Mouse (Mus musculus) stomach, embryonic 15.5 days (tissue): Measurements from ENCODE around the gene Fmod. TPM values are rescaled to one million over a fixed set of nuclear protein-coding genes. Genes with fewer than 3 reads are reported as not detected.

Source experiments
- ATAC-seq: fragments of 200-750 bp; cut with Nextera tagmentation; 2 replicates; pipeline ENCODE4 v1.8.0; 2017; ENCODE audit warnings: low read depth, moderate number of reproducible peaks, moderate TSS enrichment; ENCODE audit not compliant: insufficient read depth, low FRiP score
- H3K27ac ChIP-seq: fragments of 300-500 bp; sonication (generic); 2 replicates; pipeline ENCODE4 v1.5.1; 2015; ENCODE audit warnings: mild to moderate bottlenecking, inconsistent platforms
- H3K27me3 ChIP-seq: fragments of 300-500 bp; sonication (generic); replicated peaks from 2 replicates; pipeline ENCODE4 v1.6.1; 2015; ENCODE audit warnings: inconsistent platforms
- H3K36me3 ChIP-seq: fragments of 300-500 bp; sonication (generic); 2 replicates; pipeline ENCODE4 v1.6.1; 2015; ENCODE audit warnings: inconsistent platforms
- H3K4me1 ChIP-seq: fragments of 300-500 bp; sonication (generic); 2 replicates; pipeline ENCODE4 v1.6.1; 2015; ENCODE audit warnings: inconsistent platforms
- H3K4me2 ChIP-seq: fragments of 300-500 bp; sonication (generic); 2 replicates; pipeline ENCODE4 v1.6.1; 2015; ENCODE audit warnings: mild to moderate bottlenecking, inconsistent platforms
- H3K4me3 ChIP-seq: fragments of 300-500 bp; sonication (generic); replicated peaks from 2 replicates; pipeline ENCODE4 v1.5.1; 2015; ENCODE audit warnings: inconsistent platforms
- H3K9ac ChIP-seq: fragments of 300-500 bp; sonication (generic); 2 replicates; pipeline ENCODE4 v1.6.1; 2015; ENCODE audit warnings: inconsistent platforms
- H3K9me3 ChIP-seq: fragments of 300-500 bp; sonication (generic); 2 replicates; pipeline ENCODE4 v1.6.1; 2016; ENCODE audit warnings: inconsistent platforms
- WGBS: fragments of 180-500 bp; shearing (Covaris S2); methylation state at CpG from one replicate; pipeline ENCODE4 v1.1.7; 2015; 5-methylcytosine and 5-hydroxymethylcytosine counted together
- polyA plus RNA-seq: library from polyadenylated mRNA; unstranded; fragments of >200 nt; fragmentation: Nextera tagmentation; extraction: Ambion mirVana; gene quantifications from 2 replicates; pipeline ENCODE4 v1.2.1, GENCODE M21; 2015

Gene Fmod
- polyA plus RNA-seq, 1 experiment from 2014 or later: 11.1 TPM

GRCm38 (mm10) chr1:134078802-134079476 is 41.9 kb downstream of the Fmod start, which contains the start of gene Btg2:
TSS of gene Btg2 (minus strand) at chr1:134079120.
- Histone ChIP-seq H3K36me3 (peaks cover 2% of the 10 kb centered on the region; the same call in 1 of the 2 replicates), H3K4me2 (peak within 1 kb of the TSS; percentile 71), H3K27ac (peak within 1 kb of the TSS; percentile 88), H3K9me3 (no peaks in the 10 kb centered on the region), H3K9ac (peak within 1 kb of the TSS; percentile 76), H3K4me1 (peaks cover 29% of the 10 kb centered on the region), H3K4me3 (peak within 1 kb of the TSS; percentile 78), H3K27me3 (no peaks in the 10 kb centered on the region)
- ATAC-seq: peak; percentile 95
- under 1% methylated on average over 62 of the region's 62 CpGs for WGBS

GRCm38 (mm10) chr1:134079477-134080163 is 42.6 kb downstream of the Fmod start:
- Histone ChIP-seq H3K27ac (peak overlapping the region; percentile 88), H3K4me1 (peaks cover 25% of the 10 kb centered on the region), H3K4me3 (peak overlapping the region; percentile 78), H3K4me2 (peak overlapping the region; percentile 71), H3K27me3 (no peaks in the 10 kb centered on the region), H3K9ac (peak overlapping the region; percentile 8; the same call in 1 of the 2 replicates), H3K9me3 (no peaks in the 10 kb centered on the region), H3K36me3 (peaks cover 2% of the 10 kb centered on the region; the same call in 1 of the 2 replicates)
- no peak for ATAC-seq
- 4% methylated on average over 9 of the region's 9 CpGs for WGBS

- H3K27me3 ChIP-seq: no peaks in the 10 kb centered on the region
- H3K4me2 ChIP-seq: no peak overlapping the region
- peaks cover 20% of the 10 kb centered on the region for H3K4me1 ChIP-seq
- WGBS: 77% methylated on average over 4 of the region's 4 CpGs
- H3K4me3 ChIP-seq: no peak overlapping the region
- H3K36me3 ChIP-seq: peaks cover 2% of the 10 kb centered on the region; the same call in 1 of the 2 replicates
- H3K27ac ChIP-seq: peak overlapping the region; percentile 88
- H3K9ac ChIP-seq: no peak overlapping the region
- H3K9me3 ChIP-seq: no peaks in the 10 kb centered on the region
- no peak for ATAC-seq
These were observed 43.4 kb downstream of the Fmod start for GRCm38 (mm10) chr1:134080406-134080805.

- Histone ChIP-seq H3K9me3 (no peaks in the 10 kb centered on the region), H3K27ac (no peak overlapping the region), H3K9ac (no peak overlapping the region), H3K4me3 (no peak overlapping the region), H3K27me3 (no peaks in the 10 kb centered on the region), H3K4me2 (no peak overlapping the region), H3K36me3 (no peaks in the 10 kb centered on the region), H3K4me1 (peaks cover 20% of the 10 kb centered on the region)
- ATAC-seq: no peak
- WGBS: 78% methylated on average over 5 of the region's 5 CpGs
These were observed 43.9 kb downstream of the Fmod start for GRCm38 (mm10) chr1:134080881-134081450.

GRCm38 (mm10) chr1:134082987-134083516 is 46.0 kb downstream of the Fmod start:
- Histone ChIP-seq H3K9ac (no peak overlapping the region), H3K36me3 (no peaks in the 10 kb centered on the region), H3K4me3 (no peak overlapping the region), H3K4me1 (peaks cover 9% of the 10 kb centered on the region), H3K27ac (peak overlapping the region; percentile 42), H3K27me3 (no peaks in the 10 kb centered on the region), H3K4me2 (no peak overlapping the region), H3K9me3 (no peaks in the 10 kb centered on the region)
- 48% methylated on average over 11 of the region's 11 CpGs for WGBS
- ATAC-seq: 0 out of 2 replicates have a peak, but pooled peaks have one; percentile 8

- WGBS: 76% methylated on average over 8 of the region's 8 CpGs
- H3K27ac ChIP-seq: no peak overlapping the region
- no peaks in the 10 kb centered on the region for H3K9me3 ChIP-seq
- no peak overlapping the region for H3K4me2 ChIP-seq
- no peaks in the 10 kb centered on the region for H3K36me3 ChIP-seq
- no peak overlapping the region for H3K4me3 ChIP-seq
- H3K27me3 ChIP-seq: no peaks in the 10 kb centered on the region
- H3K9ac ChIP-seq: no peak overlapping the region
- peaks cover 9% of the 10 kb centered on the region for H3K4me1 ChIP-seq
- no peak for ATAC-seq
These were observed 46.6 kb downstream of the Fmod start for GRCm38 (mm10) chr1:134083676-134084075.

GRCm38 (mm10) chr1:134084128-134084527 is 47.1 kb downstream of the Fmod start:
- no peak for ATAC-seq
- Histone ChIP-seq H3K4me3 (no peak overlapping the region), H3K36me3 (no peaks in the 10 kb centered on the region), H3K4me2 (no peak overlapping the region), H3K4me1 (peaks cover 9% of the 10 kb centered on the region), H3K9ac (no peak overlapping the region), H3K9me3 (no peaks in the 10 kb centered on the region), H3K27me3 (no peaks in the 10 kb centered on the region), H3K27ac (no peak overlapping the region)
- 77% methylated on average over 3 of the region's 3 CpGs for WGBS

GRCm38 (mm10) chr1:134086017-134086416 is 49.0 kb downstream of the Fmod start:
- no peaks in the 10 kb centered on the region for H3K36me3 ChIP-seq
- no peak for ATAC-seq
- peaks cover 9% of the 10 kb centered on the region for H3K4me1 ChIP-seq
- H3K27ac ChIP-seq: no peak overlapping the region
- no peaks in the 10 kb centered on the region for H3K27me3 ChIP-seq
- no peaks in the 10 kb centered on the region for H3K9me3 ChIP-seq
- 30% methylated on average over 3 of the region's 3 CpGs for WGBS
- no peak overlapping the region for H3K4me3 ChIP-seq
- no peak overlapping the region for H3K4me2 ChIP-seq
- no peak overlapping the region for H3K9ac ChIP-seq

GRCm38 (mm10) chr1:134086811-134087398 is 49.9 kb downstream of the Fmod start:
- no peak overlapping the region for H3K4me3 ChIP-seq
- no peaks in the 10 kb centered on the region for H3K27me3 ChIP-seq
- no peaks in the 10 kb centered on the region for H3K36me3 ChIP-seq
- H3K27ac ChIP-seq: no peak overlapping the region
- WGBS: 48% methylated on average over 16 of the region's 16 CpGs
- ATAC-seq: peak; percentile 33; the same call in 1 of the 2 replicates
- H3K9me3 ChIP-seq: no peaks in the 10 kb centered on the region
- H3K9ac ChIP-seq: no peak overlapping the region
- peaks cover 12% of the 10 kb centered on the region for H3K4me1 ChIP-seq
- 0 out of 2 replicates have a peak overlapping the region, but pooled peaks have one; percentile 5 for H3K4me2 ChIP-seq

- H3K9ac ChIP-seq: no peak overlapping the region
- no peak for ATAC-seq
- H3K4me3 ChIP-seq: no peak overlapping the region
- no peaks in the 10 kb centered on the region for H3K36me3 ChIP-seq
- no peak overlapping the region for H3K27ac ChIP-seq
- 84% methylated on average over 7 of the region's 7 CpGs for WGBS
- H3K4me1 ChIP-seq: peaks cover 30% of the 10 kb centered on the region
- no peaks in the 10 kb centered on the region for H3K27me3 ChIP-seq
- H3K4me2 ChIP-seq: no peak overlapping the region
- H3K9me3 ChIP-seq: no peaks in the 10 kb centered on the region
These were observed 52.0 kb downstream of the Fmod start for GRCm38 (mm10) chr1:134089074-134089473.

- H3K4me2 ChIP-seq: no peak overlapping the region
- H3K9me3 ChIP-seq: no peaks in the 10 kb centered on the region
- no peak for ATAC-seq
- peaks cover 50% of the 10 kb centered on the region for H3K4me1 ChIP-seq
- WGBS: 70% methylated on average over 3 of the region's 3 CpGs
- no peaks in the 10 kb centered on the region for H3K27me3 ChIP-seq
- H3K9ac ChIP-seq: no peak overlapping the region
- H3K36me3 ChIP-seq: no peaks in the 10 kb centered on the region
- no peak overlapping the region for H3K4me3 ChIP-seq
- H3K27ac ChIP-seq: peak overlapping the region; percentile 94
These were observed 54.8 kb downstream of the Fmod start for GRCm38 (mm10) chr1:134091851-134092250.
